Mouse (Mus musculus): ENCODE results near the gene Fgf18. TPM values are rescaled to one million over a fixed set of nuclear protein-coding genes. Genes with fewer than 3 reads are reported as not detected.

Fgf18 gene
- 1.6 TPM for polyA plus RNA-seq (2015; fragmentation: Illumina TruSeq; extraction: RNeasy Lipid Tissue Mini Kit (QIAGEN cat#74804); ENCODE audit: insufficient read depth, low read depth, low replicate concordance)

GRCm38 (mm10) chr11:33147171-33147571 lies at the start of gene Fgf18:
Fgf18 (minus strand) TSS chr11:33147400.

GRCm38 (mm10) chr11:33162998-33163506 lies 15.9 kb upstream of the Fgf18 start, which contains the start of gene Npm1:
Npm1 (minus strand) TSS chr11:33163206.

Other genes with a start within 250 kb of the Fgf18 start
- 66.4 TPM for gene Npm1, start 15.8 kb upstream of the Fgf18 start, polyA plus RNA-seq (2015; fragmentation: Illumina TruSeq; extraction: RNeasy Lipid Tissue Mini Kit (QIAGEN cat#74804); ENCODE audit: insufficient read depth, low read depth, low replicate concordance)
- gene Tlx3, start 56.2 kb upstream of the Fgf18 start, polyA plus RNA-seq (2015; fragmentation: Illumina TruSeq; extraction: RNeasy Lipid Tissue Mini Kit (QIAGEN cat#74804); ENCODE audit: insufficient read depth, low read depth, low replicate concordance), result not detected
- not detected for gene Gm12117, start 129.3 kb upstream of the Fgf18 start, polyA plus RNA-seq (2015; fragmentation: Illumina TruSeq; extraction: RNeasy Lipid Tissue Mini Kit (QIAGEN cat#74804); ENCODE audit: insufficient read depth, low read depth, low replicate concordance)